Mouse (Mus musculus) embryonic facial prominence, embryonic 11.5 days (tissue): Measurements from ENCODE around the gene Il31. TPM values are rescaled to one million over a fixed set of nuclear protein-coding genes. Genes with fewer than 3 reads are reported as not detected.

Experiments used
- microRNA-seq: library from miRNA; unstranded; fragments of <30 nt; microRNA quantifications from one replicate; pipeline ENCODE4, GENCODE M21; 2016; ENCODE audit warnings: borderline number of aligned reads
- polyA plus RNA-seq: library from polyadenylated mRNA; unstranded; fragments of >200 nt; fragmentation: Nextera tagmentation; extraction: Ambion mirVana; gene quantifications from 2 replicates; pipeline ENCODE4 v1.2.1, GENCODE M21; 2014

Il31 gene
- polyA plus RNA-seq, 1 experiment from 2014 or later = not detected

Small RNA genes within 50 kb of the gene (microRNA-seq; reads per million reads assigned to microRNA genes)
- 1.9 reads per million for gene Mir7647

Other genes with a start within 250 kb of the Il31 start
- gene Wdr66, start 237.4 kb downstream of the Il31 start, polyA plus RNA-seq = 6.8 and 9.5 TPM in 2 replicates
- gene Bcl7a, start 145.7 kb downstream of the Il31 start, polyA plus RNA-seq = 39.0 and 39.5 TPM in 2 replicates
- 13.9 and 14.0 TPM in 2 replicates for gene Mlxip, start 94.7 kb downstream of the Il31 start, polyA plus RNA-seq
- 0.10 TPM in 1 of 2 replicates, not detected in the other for gene Lrrc43, start 184 bp downstream of the Il31 start, polyA plus RNA-seq
- gene B3gnt4, start 21.0 kb upstream of the Il31 start, polyA plus RNA-seq = 1.6 and 1.8 TPM in 2 replicates
- gene Diablo, start 34.7 kb upstream of the Il31 start, polyA plus RNA-seq = 136 and 145 TPM in 2 replicates
- 0.48 and 0.75 TPM in 2 replicates for gene Gm49027, start 36.0 kb upstream of the Il31 start, polyA plus RNA-seq
- gene Vps33a, start 83.5 kb upstream of the Il31 start, polyA plus RNA-seq = 27.9 and 31.6 TPM in 2 replicates
- gene Clip1, start 195.1 kb upstream of the Il31 start, polyA plus RNA-seq = 34.2 and 37.3 TPM in 2 replicates
- gene Zcchc8, start 231.6 kb upstream of the Il31 start, polyA plus RNA-seq = 70.3 and 80.5 TPM in 2 replicates